Mouse (Mus musculus) ES-Bruce4 (cell line): Measurements from ENCODE around the gene Ireb2. TPM values are rescaled to one million over a fixed set of nuclear protein-coding genes. Genes with fewer than 3 reads are reported as not detected.

Experiments
- H3K27ac ChIP-seq: 2 replicates; pipeline ENCODE4 v1.5.1; 2012; ENCODE audit warnings: low read length, inconsistent platforms; ENCODE audit not compliant: insufficient read depth
- H3K27me3 ChIP-seq: 2 replicates; pipeline ENCODE4 v1.6.1; 2012; ENCODE audit warnings: mild to moderate bottlenecking, low read length, inconsistent platforms; ENCODE audit not compliant: control insufficient read depth, poor library complexity, insufficient read depth, severe bottlenecking
- H3K36me3 ChIP-seq: 2 replicates; pipeline ENCODE4 v1.6.1; 2012; ENCODE audit warnings: inconsistent platforms, mild to moderate bottlenecking, low read length, moderate library complexity; ENCODE audit not compliant: control insufficient read depth, poor library complexity, insufficient read depth, severe bottlenecking
- H3K4me1 ChIP-seq: one replicate; pipeline ENCODE4 v1.8.1; 2011; ENCODE audit warnings: low read length; ENCODE audit not compliant: control insufficient read depth, insufficient read depth
- H3K4me3 ChIP-seq: 2 replicates; pipeline ENCODE4 v1.5.1; 2011; ENCODE audit warnings: low read depth, mild to moderate bottlenecking, low read length
- H3K9ac ChIP-seq: 2 replicates; pipeline ENCODE4 v1.6.1; 2012; ENCODE audit warnings: low read depth, mild to moderate bottlenecking, inconsistent platforms; ENCODE audit not compliant: poor library complexity, severe bottlenecking
- H3K9me3 ChIP-seq: replicated peaks from 2 replicates; pipeline ENCODE4 v1.6.1; 2012; ENCODE audit warnings: mild to moderate bottlenecking, low read length, inconsistent platforms; ENCODE audit not compliant: control insufficient read depth, poor library complexity, insufficient read depth, severe bottlenecking
- CTCF ChIP-seq: IDR thresholded peaks from one replicate; pipeline ENCODE4 v1.8.1; 2011; ENCODE audit warnings: low read depth, low read length
- EP300 ChIP-seq: IDR thresholded peaks from 2 replicates; pipeline ENCODE4 v1.6.1; 2011; ENCODE audit warnings: low read depth, low read length; ENCODE audit not compliant: insufficient read depth
- POLR2A ChIP-seq: IDR thresholded peaks from one replicate; pipeline ENCODE4 v1.8.1; 2011; ENCODE audit warnings: low read length; ENCODE audit not compliant: insufficient read depth
- polyA plus RNA-seq: library from polyadenylated mRNA; stranded (reverse); fragments of >200 nt; gene quantifications from 2 replicates; pipeline ENCODE4 v1.2.4, GENCODE M21; 2011; ENCODE audit warnings: low read depth; ENCODE audit not compliant: missing spikeins, insufficient read depth, insufficient read length

The Ireb2 gene
- polyA plus RNA-seq, 1 experiment = 126 TPM

GRCm38 (mm10) chr9:54916401-54916800, 52.8 kb downstream of the Ireb2 start:
- Histone ChIP-seq H3K9ac (no peak overlapping the region), H3K4me3 (no peak overlapping the region)

GRCm38 (mm10) chr9:54917010-54917677, 53.6 kb downstream of the Ireb2 start, which contains the start of gene Hykk:
Gene Hykk (plus strand): TSS chr9:54917283.
- Histone ChIP-seq H3K4me1 (no peaks in the 10 kb centered on the region), H3K36me3 (no peaks in the 10 kb centered on the region), H3K9ac (peak within 1 kb of the TSS; percentile 59), H3K9me3 (no peaks in the 10 kb centered on the region), H3K4me3 (peak within 1 kb of the TSS; percentile 85), H3K27me3 (no peaks in the 10 kb centered on the region; the same call in 1 of the 2 replicates), H3K27ac (no peak within 1 kb of the TSS)
- no peak for TF ChIP-seq EP300
- TF ChIP-seq POLR2A = peak; percentile 77

More at GRCm38 (mm10) chr9:54916401-54916800, 52.8 kb downstream of the Ireb2 start:
- no peak overlapping the region for H3K27ac ChIP-seq
- H3K4me1 ChIP-seq = no peaks in the 10 kb centered on the region
- TF ChIP-seq POLR2A = no peak
- TF ChIP-seq CTCF = no peak
- no peak for TF ChIP-seq EP300
- no peaks in the 10 kb centered on the region for H3K36me3 ChIP-seq
- H3K27me3 ChIP-seq = no peaks in the 10 kb centered on the region; the same call in 1 of the 2 replicates
- no peaks in the 10 kb centered on the region for H3K9me3 ChIP-seq

- H3K27ac ChIP-seq = no peak overlapping the region
- no peak overlapping the region for H3K4me3 ChIP-seq
- no peak for TF ChIP-seq CTCF
- TF ChIP-seq POLR2A = no peak
- no peak for TF ChIP-seq EP300
- H3K9me3 ChIP-seq = 0 out of 2 replicates have a peak, but pooled peaks cover 2% of the 10 kb centered on the region
- H3K4me1 ChIP-seq = no peaks in the 10 kb centered on the region
- no peak overlapping the region for H3K9ac ChIP-seq
- no peaks in the 10 kb centered on the region for H3K36me3 ChIP-seq
- no peaks in the 10 kb centered on the region; the same call in 1 of the 2 replicates for H3K27me3 ChIP-seq
Measured at GRCm38 (mm10) chr9:54918191-54918590, 54.6 kb downstream of the Ireb2 start.

- H3K27me3 ChIP-seq = no peaks in the 10 kb centered on the region; the same call in 1 of the 2 replicates
Measured at GRCm38 (mm10) chr9:54918781-54919180, 55.2 kb downstream of the Ireb2 start.

GRCm38 (mm10) chr9:54919946-54920345, 56.4 kb downstream of the Ireb2 start:
- no peak overlapping the region for H3K9ac ChIP-seq
- no peaks in the 10 kb centered on the region; the same call in 1 of the 2 replicates for H3K27me3 ChIP-seq
- H3K36me3 ChIP-seq = no peaks in the 10 kb centered on the region
- H3K4me3 ChIP-seq = no peak overlapping the region
- H3K4me1 ChIP-seq = no peaks in the 10 kb centered on the region
- no peak for TF ChIP-seq CTCF
- no peak for TF ChIP-seq POLR2A
- TF ChIP-seq EP300 = no peak
- no peak overlapping the region for H3K27ac ChIP-seq
- H3K9me3 ChIP-seq = 0 out of 2 replicates have a peak, but pooled peaks cover 2% of the 10 kb centered on the region

More at GRCm38 (mm10) chr9:54918781-54919180, 55.2 kb downstream of the Ireb2 start:
- Histone ChIP-seq H3K4me1 (no peaks in the 10 kb centered on the region), H3K4me3 (no peak overlapping the region), H3K36me3 (no peaks in the 10 kb centered on the region), H3K27ac (no peak overlapping the region), H3K9me3 (0 out of 2 replicates have a peak, but pooled peaks cover 2% of the 10 kb centered on the region), H3K9ac (no peak overlapping the region)
- no peak for TF ChIP-seq CTCF
- TF ChIP-seq EP300 = no peak
- no peak for TF ChIP-seq POLR2A

- TF ChIP-seq CTCF (no peak), EP300 (no peak), POLR2A (no peak)
Measured at GRCm38 (mm10) chr9:54930741-54931140, 67.2 kb downstream of the Ireb2 start.

More at GRCm38 (mm10) chr9:54930741-54931140, 67.2 kb downstream of the Ireb2 start:
- no peak overlapping the region for H3K9ac ChIP-seq
- no peak overlapping the region for H3K27ac ChIP-seq
- H3K4me1 ChIP-seq = no peaks in the 10 kb centered on the region
- no peak overlapping the region for H3K4me3 ChIP-seq
- H3K36me3 ChIP-seq = no peaks in the 10 kb centered on the region
- no peaks in the 10 kb centered on the region for H3K9me3 ChIP-seq
- H3K27me3 ChIP-seq = no peaks in the 10 kb centered on the region
